Mouse (Mus musculus): Measurements from ENCODE around the gene Setdb1. TPM values are rescaled to one million over a fixed set of nuclear protein-coding genes. Genes with fewer than 3 reads are reported as not detected.

Gene Setdb1
- polyA plus RNA-seq, 1 experiment from 2014 or later, result 15.9 TPM

DNA sequence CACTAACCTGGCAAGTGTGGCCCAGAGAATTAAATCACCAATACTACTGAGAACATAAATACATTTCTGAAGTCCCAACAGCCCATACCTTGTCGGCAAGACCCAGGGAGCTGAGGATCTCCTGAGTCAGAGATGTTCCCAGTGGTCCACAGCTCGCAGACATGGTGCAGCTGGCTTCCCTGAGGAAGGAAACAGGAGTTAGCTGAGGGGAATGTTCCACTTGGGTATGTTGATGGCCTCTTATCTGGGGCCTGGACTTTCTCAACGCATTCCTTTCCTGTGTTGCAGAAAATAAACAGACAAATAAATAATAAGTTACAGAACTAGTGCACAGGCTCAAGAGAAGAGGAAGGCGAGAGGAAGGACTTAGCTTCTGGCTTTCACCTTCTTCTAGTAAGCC is 50.8 kb downstream of the Setdb1 start:
- ATAC-seq (ENCODE audit: low read depth) (no peak), DNase-seq (no peak)
- H3K9ac ChIP-seq, result no peak overlapping the region
- H3K4me2 ChIP-seq, result no peak overlapping the region
- H3K27ac ChIP-seq, result no peak overlapping the region
- 70% methylated on average over 4 of the region's 4 CpGs for WGBS (ENCODE audit: insufficient replicate concordance)
- no peak overlapping the region for H3K4me3 ChIP-seq (replicated peaks)
- no peaks in the 10 kb centered on the region for H3K27me3 ChIP-seq
- H3K9me3 ChIP-seq (replicated peaks), result no peaks in the 10 kb centered on the region
- H3K36me3 ChIP-seq, result peaks cover 10% of the 10 kb centered on the region
- H3K4me1 ChIP-seq (replicated peaks), result peaks cover 20% of the 10 kb centered on the region

- ATAC-seq (ENCODE audit: low read depth), result no peak
- Histone ChIP-seq H3K9me3 (replicated peaks) (no peaks in the 10 kb centered on the region), H3K9ac (no peak overlapping the region), H3K27ac (no peak overlapping the region), H3K4me3 (replicated peaks) (no peak overlapping the region), H3K36me3 (peaks cover 21% of the 10 kb centered on the region), H3K4me1 (replicated peaks) (peaks cover 18% of the 10 kb centered on the region), H3K4me2 (no peak overlapping the region), H3K27me3 (no peaks in the 10 kb centered on the region)
- 76% methylated on average over 3 of the region's 3 CpGs for WGBS (ENCODE audit: insufficient replicate concordance)
- no peak for DNase-seq
Observed at GRCm38 (mm10) chr3:95301204-95301796, 55.7 kb downstream of the Setdb1 start.

GRCm38 (mm10) chr3:95298018-95298417 is 59.0 kb downstream of the Setdb1 start:
- peaks cover 39% of the 10 kb centered on the region for H3K36me3 ChIP-seq
- no peak overlapping the region for H3K4me3 ChIP-seq (replicated peaks)
- H3K9ac ChIP-seq, result no peak overlapping the region
- peaks cover 47% of the 10 kb centered on the region for H3K4me1 ChIP-seq (replicated peaks)
- no peaks in the 10 kb centered on the region for H3K27me3 ChIP-seq
- no peak overlapping the region for H3K4me2 ChIP-seq
- 50% methylated on average over 7 of the region's 7 CpGs for WGBS (ENCODE audit: insufficient replicate concordance)
- peak overlapping the region; percentile 41; the same call in 1 of the 2 replicates for H3K27ac ChIP-seq
- no peak for ATAC-seq (ENCODE audit: low read depth)
- DNase-seq, result no peak
- no peaks in the 10 kb centered on the region for H3K9me3 ChIP-seq (replicated peaks)

GRCm38 (mm10) chr3:95296103-95296469 is 60.9 kb downstream of the Setdb1 start:
- peaks cover 45% of the 10 kb centered on the region for H3K36me3 ChIP-seq
- no peak overlapping the region; the same call in 1 of the 2 replicates for H3K9ac ChIP-seq
- H3K27me3 ChIP-seq, result no peaks in the 10 kb centered on the region
- H3K9me3 ChIP-seq (replicated peaks), result no peaks in the 10 kb centered on the region
- DNase-seq (no peak), ATAC-seq (ENCODE audit: low read depth) (no peak)
- WGBS (ENCODE audit: insufficient replicate concordance), result 20% methylated on average over 5 of the region's 5 CpGs
- no peak overlapping the region for H3K4me3 ChIP-seq (replicated peaks)
- H3K4me1 ChIP-seq (replicated peaks), result peaks cover 53% of the 10 kb centered on the region
- no peak overlapping the region for H3K4me2 ChIP-seq
- H3K27ac ChIP-seq, result no peak overlapping the region; the same call in 1 of the 2 replicates

DNA sequence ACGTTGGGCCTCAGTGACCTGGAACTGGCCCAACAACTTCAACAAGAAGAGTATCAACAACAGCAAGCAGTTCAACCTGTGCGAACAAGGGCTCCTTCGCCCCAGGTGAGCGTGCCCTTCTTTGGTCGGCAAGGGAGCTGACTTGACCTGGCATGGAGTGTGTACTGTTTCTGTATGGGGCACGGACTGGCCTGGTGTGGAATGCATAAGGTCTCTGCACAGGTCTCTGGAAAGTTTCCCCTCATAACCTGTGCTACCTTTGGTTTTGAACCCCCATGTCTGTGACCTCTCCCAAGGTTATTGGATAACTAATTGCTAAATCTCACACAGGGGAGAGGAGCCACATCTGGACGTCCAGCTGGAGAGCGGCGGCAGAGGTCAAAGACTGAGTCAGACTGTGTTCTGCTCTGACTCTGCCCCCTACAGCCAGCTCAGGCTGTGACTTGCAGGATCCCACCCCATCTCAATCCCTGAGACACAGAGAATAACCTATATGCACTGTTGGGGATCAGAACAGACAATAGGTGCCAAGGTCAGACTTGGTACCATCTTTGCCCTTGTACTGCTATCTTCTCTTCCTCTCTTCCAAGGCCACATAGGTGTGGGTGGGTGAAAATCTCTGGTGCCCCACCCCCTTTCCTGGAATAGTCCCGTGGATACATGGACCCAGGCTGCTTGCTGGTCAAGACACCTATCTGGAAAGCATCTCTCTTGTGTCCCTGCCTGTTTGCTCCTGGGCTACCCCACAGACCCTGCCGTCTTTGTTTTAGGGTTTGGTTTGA is 61.5 kb downstream of the Setdb1 start:
- Histone ChIP-seq H3K4me1 (replicated peaks) (peaks cover 54% of the 10 kb centered on the region), H3K27ac (peak overlapping the region; percentile 49; the same call in 1 of the 2 replicates), H3K9ac (no peak overlapping the region; the same call in 1 of the 2 replicates), H3K9me3 (replicated peaks) (no peaks in the 10 kb centered on the region), H3K4me2 (no peak overlapping the region), H3K27me3 (no peaks in the 10 kb centered on the region), H3K4me3 (replicated peaks) (no peak overlapping the region), H3K36me3 (peaks cover 50% of the 10 kb centered on the region)
- 69% methylated on average over 11 of the region's 11 CpGs for WGBS (ENCODE audit: insufficient replicate concordance)
- DNase-seq (no peak), ATAC-seq (ENCODE audit: low read depth) (peak; percentile 38; the same call in 1 of the 2 replicates)

GRCm38 (mm10) chr3:95294718-95295117 is 62.3 kb downstream of the Setdb1 start:
- H3K4me2 ChIP-seq, result no peak overlapping the region
- H3K36me3 ChIP-seq, result peaks cover 52% of the 10 kb centered on the region
- no peak overlapping the region for H3K9ac ChIP-seq
- H3K27me3 ChIP-seq, result no peaks in the 10 kb centered on the region
- H3K27ac ChIP-seq, result no peak overlapping the region
- ATAC-seq (ENCODE audit: low read depth), result no peak
- DNase-seq, result no peak
- no peaks in the 10 kb centered on the region for H3K9me3 ChIP-seq (replicated peaks)
- H3K4me3 ChIP-seq (replicated peaks), result no peak overlapping the region
- 74% methylated on average over 5 of the region's 5 CpGs for WGBS (ENCODE audit: insufficient replicate concordance)
- peaks cover 54% of the 10 kb centered on the region for H3K4me1 ChIP-seq (replicated peaks)

- H3K36me3 ChIP-seq, result peaks cover 56% of the 10 kb centered on the region
- 66% methylated on average over 7 of the region's 7 CpGs for whole genome bisulfite sequencing (ENCODE audit: insufficient replicate concordance)
- H3K4me2 ChIP-seq, result no peak overlapping the region
- no peaks in the 10 kb centered on the region for H3K27me3 ChIP-seq
- ATAC-seq (ENCODE audit: low read depth) (no peak), DNase-seq (no peak)
- peaks cover 54% of the 10 kb centered on the region for H3K4me1 ChIP-seq (replicated peaks)
- peak overlapping the region; percentile 60 for H3K27ac ChIP-seq
- H3K9ac ChIP-seq, result no peak overlapping the region
- H3K9me3 ChIP-seq (replicated peaks), result no peaks in the 10 kb centered on the region
- H3K4me3 ChIP-seq (replicated peaks), result no peak overlapping the region
Observed at GRCm38 (mm10) chr3:95294316-95294715, 62.7 kb downstream of the Setdb1 start.

DNA sequence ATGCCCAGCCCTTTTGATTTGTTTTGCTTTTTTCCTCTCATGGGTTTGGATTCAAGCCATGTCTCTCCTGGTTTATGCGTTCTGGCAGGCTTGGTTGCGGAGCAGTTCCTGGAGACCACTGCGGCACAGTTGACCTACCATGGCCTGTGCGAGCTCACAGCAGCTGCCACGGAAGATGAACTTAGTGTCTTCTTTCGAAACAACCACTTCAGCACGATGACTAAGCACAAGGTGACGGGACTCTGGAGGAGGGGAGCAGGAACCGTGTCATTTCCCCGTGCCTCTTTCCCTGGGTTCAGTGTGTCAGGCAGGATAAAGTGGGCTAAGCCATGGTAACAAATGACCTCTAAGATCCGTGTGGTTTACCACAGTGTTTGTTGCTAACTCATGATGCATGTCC is 63.5 kb downstream of the Setdb1 start:
- peaks cover 62% of the 10 kb centered on the region for H3K36me3 ChIP-seq
- ATAC-seq (ENCODE audit: low read depth) (peak; percentile 32; the same call in 1 of the 2 replicates), DNase-seq (no peak)

DNA sequence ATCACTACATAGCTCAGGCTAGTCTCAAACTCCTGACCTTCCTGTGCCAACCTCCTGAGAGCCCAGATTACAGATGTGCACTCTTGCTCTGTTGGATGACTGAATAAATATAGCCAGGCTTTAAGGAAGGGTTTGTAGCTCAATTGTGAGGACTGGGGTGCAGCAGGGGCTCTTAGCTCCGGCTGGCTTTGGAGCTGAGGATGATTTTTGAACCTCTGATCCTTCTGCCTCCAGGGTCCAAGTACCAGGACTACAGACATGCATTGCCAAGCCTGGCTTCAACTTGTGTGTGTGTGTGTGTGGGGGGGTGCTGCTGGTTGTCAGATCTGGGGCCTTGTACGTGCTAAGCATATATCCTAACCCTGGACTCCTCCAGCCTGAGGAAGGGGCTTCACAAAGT is 64.1 kb downstream of the Setdb1 start:
- Histone ChIP-seq H3K36me3 (peaks cover 68% of the 10 kb centered on the region), H3K4me3 (replicated peaks) (no peak overlapping the region), H3K4me1 (replicated peaks) (peaks cover 52% of the 10 kb centered on the region), H3K27ac (peak overlapping the region; percentile 65), H3K27me3 (no peaks in the 10 kb centered on the region), H3K4me2 (no peak overlapping the region), H3K9me3 (replicated peaks) (no peaks in the 10 kb centered on the region), H3K9ac (no peak overlapping the region)
- ATAC-seq (ENCODE audit: low read depth) (no peak), DNase-seq (no peak)
- WGBS (ENCODE audit: insufficient replicate concordance), result 60% methylated on average over 2 of the region's 2 CpGs

More for the DNA sequence above, 63.5 kb downstream of the Setdb1 start:
- H3K27ac ChIP-seq, result peak overlapping the region; percentile 65
- peaks cover 54% of the 10 kb centered on the region for H3K4me1 ChIP-seq (replicated peaks)
- H3K4me2 ChIP-seq, result no peak overlapping the region
- 24% methylated on average over 11 of the region's 11 CpGs for WGBS (ENCODE audit: insufficient replicate concordance)
- H3K27me3 ChIP-seq, result no peaks in the 10 kb centered on the region
- no peaks in the 10 kb centered on the region for H3K9me3 ChIP-seq (replicated peaks)
- no peak overlapping the region for H3K9ac ChIP-seq
- H3K4me3 ChIP-seq (replicated peaks), result no peak overlapping the region

DNA sequence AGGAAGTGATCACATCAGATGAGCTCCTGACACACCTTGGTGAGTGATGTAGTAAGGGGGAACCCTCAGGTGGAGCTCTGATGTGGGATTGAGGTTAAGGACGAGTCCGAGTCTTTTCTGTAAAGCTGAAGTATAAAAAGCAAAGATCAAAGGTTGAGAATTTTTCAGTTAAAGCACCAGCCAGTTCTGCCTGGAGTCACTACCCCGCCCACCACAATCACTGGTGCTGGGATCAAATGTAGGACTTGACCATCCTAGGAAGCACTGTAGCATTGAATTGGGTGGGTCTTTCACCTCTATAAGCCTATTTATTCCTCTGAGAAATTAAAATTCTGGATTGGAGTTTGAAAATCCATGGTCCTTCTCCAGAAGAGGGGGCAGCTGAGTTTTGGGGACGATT is 66.0 kb downstream of the Setdb1 start:
- WGBS (ENCODE audit: insufficient replicate concordance), result 66% methylated on average over 4 of the region's 4 CpGs
- Histone ChIP-seq H3K9me3 (replicated peaks) (no peaks in the 10 kb centered on the region), H3K36me3 (peaks cover 68% of the 10 kb centered on the region), H3K4me1 (replicated peaks) (peaks cover 46% of the 10 kb centered on the region), H3K4me3 (replicated peaks) (no peak overlapping the region), H3K27me3 (no peaks in the 10 kb centered on the region), H3K9ac (no peak overlapping the region), H3K27ac (no peak overlapping the region), H3K4me2 (no peak overlapping the region)
- DNase-seq (no peak), ATAC-seq (ENCODE audit: low read depth) (no peak)

DNA sequence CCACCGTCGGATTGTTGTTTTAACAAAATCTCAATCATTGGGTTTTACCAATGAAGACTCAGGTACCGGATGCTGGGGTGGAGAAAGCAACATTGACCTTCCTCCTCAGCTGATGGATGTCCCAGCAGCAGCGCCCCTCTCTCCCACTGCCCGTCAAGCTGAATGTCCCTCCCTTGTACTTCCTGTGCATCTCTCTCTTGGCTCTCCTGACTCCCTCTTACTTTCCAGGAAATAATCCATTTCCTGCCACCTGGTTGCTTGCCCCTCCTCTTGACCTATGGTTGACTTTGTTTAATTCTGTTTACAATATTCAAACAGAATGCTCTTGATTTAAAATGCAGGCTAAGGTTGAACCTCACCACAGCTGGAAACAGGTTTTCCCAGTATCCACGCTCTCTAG is 66.8 kb downstream of the Setdb1 start:
- Histone ChIP-seq H3K4me3 (replicated peaks) (no peak overlapping the region), H3K4me2 (no peak overlapping the region), H3K4me1 (replicated peaks) (peaks cover 46% of the 10 kb centered on the region), H3K9me3 (replicated peaks) (no peaks in the 10 kb centered on the region), H3K9ac (no peak overlapping the region), H3K36me3 (peaks cover 61% of the 10 kb centered on the region), H3K27me3 (no peaks in the 10 kb centered on the region), H3K27ac (no peak overlapping the region)
- 79% methylated on average over 6 of the region's 6 CpGs for WGBS (ENCODE audit: insufficient replicate concordance)
- ATAC-seq (ENCODE audit: low read depth) (no peak), DNase-seq (no peak)

Data from liver, embryonic 13.5 days (tissue).